Mouse (Mus musculus): ENCODE results near the gene Coq8b.

GRCm38 (mm10) chr7:27300351-27300750 is 67.5 kb downstream of the Coq8b start:
- no peak for TF ChIP-seq MAFK (IDR thresholded peaks at IDR 0.05; ENCODE audit: insufficient read depth, low read depth, low read length)
- TF ChIP-seq CHD2 (IDR thresholded peaks at IDR 0.05; ENCODE audit: low read depth, low read length), result no peak

Measured in ES-E14 (cell line).